Mouse (Mus musculus) embryo, embryonic 10.5 days (tissue): ENCODE measurements around the gene Gm10491.
"Not testable (repeated sequence)": the region's sequence is repeated elsewhere in the genome, so short reads cannot be mapped to it uniquely, and the experiment has no call there.

ENCODE experiments used
- DNase-seq: peaks from one replicate; pipeline ENCODE4 v3.0.0-alpha.2; 2015; ENCODE audit warnings: low spot score

The Gm10491 gene

DNA sequence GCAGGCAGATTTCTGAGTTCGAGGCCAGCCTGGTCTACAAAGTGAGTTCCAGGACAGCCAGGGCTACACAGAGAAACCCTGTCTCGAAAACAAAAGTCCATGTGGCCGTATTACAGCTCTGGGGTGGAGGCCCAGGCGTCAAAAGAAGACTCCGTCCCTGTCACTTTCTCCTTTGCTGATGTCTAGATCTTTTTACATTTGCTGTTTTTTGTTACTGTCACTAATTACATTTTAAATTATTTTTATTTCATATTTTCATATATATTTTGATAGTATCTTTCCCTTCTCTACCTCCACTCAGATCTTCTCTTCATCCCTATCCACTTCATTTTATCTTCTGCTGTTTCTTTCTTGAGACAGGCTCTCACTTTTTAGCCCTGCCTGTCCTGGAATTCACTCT is at the start of gene Gm10491:
TSS of gene Gm10491 (minus strand) at position 101 of the 400 bp plus-strand sequence.
- no peak for DNase-seq

DNA sequence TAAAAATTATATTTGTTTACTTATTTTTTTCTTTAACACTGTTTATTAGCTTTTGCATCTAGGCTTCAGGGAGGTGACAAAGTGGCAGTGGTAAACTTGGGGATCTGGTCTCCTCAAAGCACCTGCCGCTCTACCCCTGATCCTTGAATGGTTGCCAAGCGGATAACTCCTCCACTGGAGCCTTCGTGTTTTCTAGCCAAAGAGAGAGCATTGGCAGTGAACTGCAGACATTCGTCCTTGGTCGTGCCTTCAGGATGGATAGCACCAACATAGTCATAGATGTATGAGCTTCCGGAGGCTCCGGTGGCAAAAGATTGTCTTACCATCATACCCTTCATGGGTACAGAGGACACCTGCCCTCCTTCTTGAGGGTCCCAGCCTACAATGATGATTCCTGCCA is 42.5 kb upstream of the Gm10491 start:
- no peak for DNase-seq

DNA sequence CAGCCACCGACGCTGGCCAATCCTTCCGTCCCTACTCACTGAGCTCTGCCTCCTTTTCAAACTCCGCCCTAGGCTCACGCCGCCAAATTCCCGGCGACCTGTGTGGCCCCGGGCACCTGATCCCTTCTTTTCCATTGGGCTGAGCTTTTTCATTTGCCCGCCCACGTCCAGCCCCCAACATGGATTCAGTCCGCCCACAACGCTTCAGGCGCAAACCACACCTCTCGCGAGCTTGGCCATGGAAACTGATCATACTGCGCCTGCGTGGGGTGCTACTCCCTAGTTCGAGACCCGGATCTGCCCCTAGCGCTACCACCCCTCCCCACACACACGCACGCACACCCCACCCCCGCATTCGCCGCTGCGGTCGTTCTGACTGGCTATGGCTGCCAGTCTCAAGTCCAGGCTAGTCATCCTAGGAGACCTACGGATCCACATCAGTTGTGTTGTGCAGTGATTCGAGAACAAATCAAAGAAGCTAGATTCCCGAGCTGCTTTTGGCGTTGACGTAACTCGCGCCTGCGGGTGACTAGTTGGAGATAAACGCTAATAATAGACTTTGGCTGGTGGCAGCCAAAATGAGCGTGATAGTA is 40.4 kb upstream of the Gm10491 start:
- DNase-seq = peak; percentile 95

DNA sequence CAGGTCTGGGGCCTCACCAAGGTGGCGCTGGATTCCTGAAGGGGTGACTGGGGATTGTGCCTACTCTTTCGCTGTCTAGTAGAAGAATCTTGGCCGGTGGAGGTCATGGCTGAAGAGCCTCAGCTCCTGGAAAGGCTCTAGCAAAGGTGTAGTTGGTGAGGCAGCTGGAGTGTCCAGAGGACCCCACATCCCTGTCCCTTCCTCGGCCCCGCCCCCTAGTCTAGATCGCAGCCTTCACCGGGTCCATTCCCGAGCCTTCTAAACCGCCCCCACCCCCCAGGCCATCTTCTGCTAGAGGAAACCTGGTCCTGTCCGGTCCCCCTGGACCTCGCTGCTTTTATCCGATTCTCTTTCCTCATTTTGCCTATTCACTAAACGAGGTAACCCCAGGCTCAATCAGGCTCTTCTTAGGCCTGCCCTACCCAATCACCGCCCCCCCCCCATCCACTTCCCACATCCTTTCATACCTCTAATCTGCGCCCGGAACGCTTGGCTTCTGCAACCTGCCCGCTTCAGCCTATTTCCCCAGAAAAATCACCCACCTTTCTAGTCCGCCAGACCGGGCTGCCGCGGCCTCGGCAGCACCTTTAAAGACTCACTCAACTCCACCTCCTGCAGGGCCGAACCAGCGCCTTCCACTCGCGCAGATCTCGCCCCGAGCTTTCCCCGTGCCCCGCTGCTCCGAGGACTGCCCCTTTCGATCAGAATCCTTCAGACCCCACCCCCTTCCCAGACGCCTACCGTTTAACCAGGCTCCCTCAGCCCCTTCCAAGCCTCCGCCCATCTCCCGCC is 39.7 kb upstream of the Gm10491 start, which contains the start of gene Hdac6:
TSS of gene Hdac6 (minus strand) at position 782 of the 792 bp plus-strand sequence.
- DNase-seq = no peak

DNA sequence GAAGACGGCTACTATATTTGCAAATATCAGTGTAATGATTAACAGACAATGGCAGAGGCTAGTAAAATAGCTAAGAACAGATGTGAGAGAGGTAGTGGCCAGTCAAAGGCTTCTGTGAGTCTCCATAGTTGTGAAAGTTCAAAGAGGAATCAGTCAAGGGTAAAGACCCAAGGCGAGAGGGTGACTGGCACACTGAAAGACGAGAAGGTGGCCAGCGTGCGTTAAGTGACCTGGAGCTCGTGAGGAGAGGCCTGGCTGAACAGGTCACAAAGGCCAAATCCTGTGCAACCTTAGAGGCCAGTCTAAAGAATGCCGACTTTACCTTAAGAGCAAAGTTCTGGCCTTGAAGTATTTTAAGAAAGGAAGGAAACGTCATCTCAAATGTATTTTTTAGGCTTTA is 38.0 kb upstream of the Gm10491 start:
- no peak for DNase-seq

DNA sequence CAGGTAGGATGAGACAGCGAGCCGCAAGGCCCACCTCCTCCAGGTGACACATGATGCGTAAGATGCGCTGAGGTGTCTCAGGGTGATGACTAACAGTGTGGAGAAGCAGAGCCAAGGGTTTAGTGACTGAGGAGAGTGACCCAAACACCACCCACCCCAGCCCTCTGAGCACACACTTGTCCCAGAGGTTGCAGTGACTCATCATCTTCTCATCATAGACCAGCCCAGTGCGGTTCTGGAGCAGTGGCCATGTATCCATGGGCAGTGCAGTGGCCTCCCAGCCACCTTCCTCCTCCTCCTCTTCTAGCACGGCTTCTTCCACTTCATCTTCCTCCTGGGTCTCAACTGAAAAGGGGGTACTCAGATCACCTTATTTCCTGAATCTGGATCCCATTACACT is 30.0 kb upstream of the Gm10491 start:
- DNase-seq = no peak

DNA sequence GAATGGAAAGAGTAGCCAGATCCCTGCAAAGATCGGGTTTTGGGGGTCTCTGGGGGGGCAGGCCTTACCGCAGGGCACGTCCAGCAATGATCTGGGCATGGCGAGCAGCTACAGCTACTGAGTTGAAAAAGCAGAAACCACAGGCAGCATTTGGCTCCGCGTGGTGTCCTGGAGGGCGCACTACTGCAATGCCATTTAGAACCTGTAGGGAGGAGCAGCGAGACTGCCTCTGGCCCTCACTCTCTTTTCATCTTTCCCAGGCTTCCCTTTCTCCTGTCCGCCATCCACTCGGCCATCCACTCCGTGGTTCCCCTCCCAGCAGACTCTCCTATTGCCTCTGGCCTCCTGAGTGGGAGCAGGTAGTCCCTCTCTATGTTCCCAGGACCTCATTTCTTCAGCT is 29.2 kb upstream of the Gm10491 start:
- no peak for DNase-seq

- no peak for DNase-seq
Observed at GRCm38 (mm10) chrX:7928270-7928790, 20.7 kb upstream of the Gm10491 start, which contains the start of gene Eras. Eras (minus strand) TSS chrX:7928607.

DNA sequence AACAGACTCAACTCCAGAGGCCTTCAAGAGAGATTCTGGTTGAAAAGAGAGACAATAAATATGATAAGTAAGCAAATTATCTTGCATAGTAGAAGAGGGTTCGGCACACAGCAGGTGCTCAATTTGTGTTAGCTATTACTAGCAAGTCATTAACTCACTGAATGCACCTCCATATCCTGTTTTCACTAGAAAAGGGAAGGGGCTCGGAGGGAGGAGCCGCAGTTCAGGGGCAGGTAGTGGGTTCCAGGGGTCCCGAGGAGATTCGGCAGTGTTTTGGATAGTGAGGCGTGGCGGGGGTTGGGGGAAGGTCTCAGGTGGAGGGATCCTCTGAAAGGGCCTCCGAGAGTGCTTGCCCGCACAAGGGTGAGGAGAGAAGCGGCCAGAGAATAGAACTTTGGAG is 19.5 kb upstream of the Gm10491 start:
- no peak for DNase-seq

DNA sequence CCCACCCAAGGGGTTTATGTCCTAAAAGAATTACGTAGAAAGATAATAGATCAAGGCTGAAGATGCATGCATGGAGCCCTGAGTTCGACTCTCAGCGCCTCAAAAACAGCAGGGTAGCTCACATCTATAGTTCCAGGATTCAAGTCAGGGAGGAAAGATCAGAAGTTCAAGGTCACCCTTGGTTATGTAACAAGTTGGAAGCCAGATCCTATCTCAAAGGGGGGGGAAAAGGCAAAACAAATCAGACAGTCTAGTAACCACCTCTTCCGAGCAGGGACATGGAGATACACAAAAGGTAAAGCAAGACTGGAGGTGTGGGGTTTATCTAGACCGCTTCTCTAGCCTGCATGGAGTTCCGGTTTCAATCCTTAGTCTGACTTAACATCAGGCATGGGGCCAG is 18.6 kb upstream of the Gm10491 start:
- DNase-seq = no peak

GRCm38 (mm10) chrX:7922032-7922431 is 14.4 kb upstream of the Gm10491 start:
- no peak for DNase-seq

- peak; percentile 74 for DNase-seq
Observed at GRCm38 (mm10) chrX:7919601-7920383, 12.2 kb upstream of the Gm10491 start, which contains the start of gene Pcsk1n. Pcsk1n (plus strand) TSS chrX:7919822.

- DNase-seq = not testable (repeated sequence)
Observed at GRCm38 (mm10) chrX:7917960-7918359, 10.3 kb upstream of the Gm10491 start.

DNA sequence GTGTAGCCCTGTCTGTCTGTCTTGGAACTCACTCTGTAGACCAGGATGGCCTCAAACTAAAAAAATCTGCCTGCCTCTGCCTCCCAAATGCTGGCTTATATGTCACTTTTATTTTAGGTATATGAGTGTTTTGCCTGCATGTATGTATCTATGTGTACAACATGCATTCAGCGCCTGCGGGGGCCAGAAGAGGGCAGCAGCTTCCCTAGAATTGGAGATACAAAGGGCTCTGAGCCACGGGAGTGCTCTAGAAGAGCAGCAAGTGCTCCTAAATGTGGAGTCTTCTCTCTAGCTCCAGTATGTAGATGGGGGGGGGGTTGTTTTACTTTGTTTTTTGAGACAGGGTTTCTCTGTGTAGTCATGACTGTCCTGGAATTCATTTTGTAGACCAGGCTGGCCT is 8.0 kb upstream of the Gm10491 start:
- DNase-seq = not testable (repeated sequence)

DNA sequence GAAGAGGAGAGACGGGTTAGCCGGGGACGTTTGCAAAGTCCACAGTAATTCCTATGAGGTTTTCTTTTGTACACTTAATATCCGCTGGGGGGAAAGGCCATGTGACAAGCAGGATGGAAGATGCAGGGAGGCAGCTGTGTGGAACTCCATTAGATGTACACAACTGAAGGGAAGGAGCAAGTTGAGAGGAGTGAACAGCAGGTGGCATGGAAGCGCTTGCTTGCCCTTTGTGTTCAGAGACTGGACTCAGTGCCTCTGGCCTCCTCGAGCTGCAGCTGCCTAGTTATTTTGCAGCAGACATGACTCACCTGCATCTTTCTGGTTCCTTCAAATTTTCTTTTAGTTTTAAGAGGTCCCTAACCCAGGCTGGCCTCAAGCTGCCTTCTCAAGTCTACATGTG is 2.8 kb upstream of the Gm10491 start:
- no peak for DNase-seq

- not testable (repeated sequence) for DNase-seq
Observed at GRCm38 (mm10) chrX:7909242-7909641, 1.6 kb upstream of the Gm10491 start, which contains the start of gene Gm10490. Gm10490 (plus strand) TSS chrX:7909542.

DNA sequence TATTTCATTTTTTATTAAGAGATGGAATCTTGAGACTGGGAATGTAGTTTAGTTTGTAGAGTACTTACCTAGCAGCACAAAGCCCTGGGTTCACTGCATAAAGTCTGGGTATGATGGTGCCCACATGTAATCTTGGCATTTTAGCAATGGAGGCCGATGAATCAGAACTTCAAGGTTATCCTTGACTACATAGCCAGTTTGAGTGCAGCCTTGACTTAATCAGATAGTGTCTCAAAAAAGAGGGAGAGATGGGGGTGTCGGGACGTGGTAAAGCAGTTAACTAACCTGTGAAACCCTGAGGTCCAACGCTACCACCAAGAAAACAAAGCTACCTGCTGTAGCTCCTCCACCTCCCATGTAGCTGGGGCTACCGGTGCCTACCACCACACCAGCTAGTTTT is 3.2 kb downstream of the Gm10491 start:
- DNase-seq = no peak

DNA sequence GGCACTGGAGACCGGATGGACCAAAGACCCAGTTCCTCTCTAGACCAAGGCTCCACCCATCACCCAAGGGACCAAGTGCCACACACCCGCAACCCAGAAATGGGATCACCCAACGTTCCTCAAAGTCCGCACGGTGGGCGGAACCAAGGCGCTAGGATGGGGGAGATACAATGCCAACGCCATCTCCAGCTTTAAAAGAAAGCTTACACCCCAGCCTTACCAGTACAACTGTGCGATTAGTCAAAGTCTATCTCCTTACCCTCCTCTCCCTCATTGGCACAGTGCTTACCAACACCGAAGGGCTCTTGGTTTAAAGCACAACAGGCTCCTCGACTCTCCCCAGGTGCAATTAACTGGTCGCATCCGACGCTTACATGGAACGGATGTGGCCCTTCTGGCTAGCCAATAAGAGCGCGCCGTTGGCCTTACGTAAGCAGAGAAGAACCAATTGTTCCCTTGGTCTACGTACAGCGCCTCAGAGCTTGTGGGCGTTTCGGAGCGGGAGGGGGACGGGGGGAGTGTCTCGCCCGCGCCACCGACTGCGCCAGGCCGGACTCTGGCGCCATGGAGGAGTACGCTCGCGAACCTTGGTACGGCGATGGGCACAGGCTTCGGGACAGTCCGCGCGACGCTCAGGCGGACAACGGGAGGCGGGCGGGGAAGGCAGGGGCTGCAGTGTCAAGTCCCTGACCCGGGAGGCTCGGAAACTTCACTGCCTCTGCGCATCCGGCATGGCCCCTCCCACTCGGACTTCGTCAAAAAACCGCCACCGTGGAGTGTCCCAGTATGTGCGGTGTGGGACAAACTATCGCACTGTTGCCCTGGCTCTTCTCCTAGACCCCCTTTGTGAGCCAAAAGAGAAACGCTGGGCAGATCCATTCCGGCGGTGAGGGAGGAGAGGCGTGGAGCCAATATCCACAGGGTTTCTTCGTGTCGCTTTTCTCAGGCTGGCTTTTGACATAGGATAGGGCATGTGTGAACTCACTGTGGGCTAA is 8.5 kb downstream of the Gm10491 start, which contains the start of the genes Pqbp1 and Timm17b:
TSS of gene Pqbp1 (minus strand) at position 390 of the 995 bp plus-strand sequence.
TSS of gene Timm17b (plus strand) at position 478 of the 995 bp plus-strand sequence.
- peak; percentile 92 for DNase-seq

GRCm38 (mm10) chrX:7898211-7898610 is 9.4 kb downstream of the Gm10491 start:
- DNase-seq = no peak

- peak; percentile 91 for DNase-seq
Observed at GRCm38 (mm10) chrX:7883841-7884567, 23.6 kb downstream of the Gm10491 start, which contains the start of gene Slc35a2. Slc35a2 (plus strand) TSS chrX:7884028.
